Mouse (Mus musculus): ENCODE results near the gene Gm17655.
A peak's percentile ranks its signal among the peaks of the same experiment; 100 is the strongest.
"Not testable (repeated sequence)": the region's sequence is repeated elsewhere in the genome, so short reads cannot be mapped to it uniquely, and the experiment has no call there.

The Gm17655 gene

DNA sequence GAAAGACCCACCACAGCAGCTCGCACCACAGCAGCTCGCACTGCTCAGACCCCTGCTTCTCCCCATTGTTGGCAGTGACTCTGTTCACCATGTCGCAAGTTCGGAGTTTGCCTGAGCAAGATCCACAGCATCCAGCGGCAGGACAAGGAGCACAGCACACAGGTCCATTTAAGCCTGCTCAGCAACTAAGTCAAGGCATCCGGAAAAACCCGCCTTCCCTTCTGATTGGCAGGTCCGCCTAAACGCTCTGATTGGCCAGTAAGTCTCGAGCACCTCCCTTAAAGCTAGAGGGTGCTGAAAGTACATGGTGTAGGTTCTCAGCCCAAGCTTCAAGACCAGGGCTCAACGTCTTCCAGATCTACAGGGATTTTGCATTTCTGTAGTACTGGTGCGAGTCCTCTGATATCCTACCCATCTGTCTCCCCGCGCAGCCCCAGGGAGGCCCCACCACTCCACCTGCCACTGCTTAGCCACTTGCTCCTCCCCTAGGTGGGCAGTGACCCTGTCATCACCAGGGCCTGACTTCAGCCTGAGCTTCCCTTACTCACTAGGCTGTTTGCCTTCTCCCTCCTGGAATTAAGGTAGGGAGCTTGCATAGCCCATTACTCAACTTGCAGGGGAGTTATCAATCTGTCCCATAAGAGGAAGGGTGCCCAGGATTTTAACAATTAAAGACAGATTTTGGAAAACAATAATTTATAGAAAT is 14.0 kb upstream of the Gm17655 start:
- no peak for DNase-seq (ENCODE audit: low spot score in 2 of 2)

DNA sequence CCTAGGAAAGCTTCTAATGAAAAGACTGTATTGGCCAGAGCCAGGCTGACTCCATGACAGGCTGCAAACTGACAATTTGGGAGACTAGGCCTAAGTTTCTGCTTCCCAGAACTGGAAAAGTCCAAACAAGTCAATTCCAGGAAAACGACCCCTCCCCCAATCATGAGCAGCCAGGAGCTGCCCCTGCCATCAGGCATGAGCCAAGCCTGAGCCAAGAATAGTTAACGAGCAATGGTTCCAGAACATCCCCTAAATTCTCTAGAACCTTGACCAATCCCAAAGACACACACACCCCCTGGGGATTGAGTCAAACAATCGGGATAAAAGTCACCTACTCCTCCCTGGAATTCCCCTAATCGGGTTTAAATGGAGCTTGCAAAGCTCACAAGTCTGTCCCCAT is 10.6 kb upstream of the Gm17655 start:
- no peak for DNase-seq (ENCODE audit: low spot score in 2 of 2)

DNA sequence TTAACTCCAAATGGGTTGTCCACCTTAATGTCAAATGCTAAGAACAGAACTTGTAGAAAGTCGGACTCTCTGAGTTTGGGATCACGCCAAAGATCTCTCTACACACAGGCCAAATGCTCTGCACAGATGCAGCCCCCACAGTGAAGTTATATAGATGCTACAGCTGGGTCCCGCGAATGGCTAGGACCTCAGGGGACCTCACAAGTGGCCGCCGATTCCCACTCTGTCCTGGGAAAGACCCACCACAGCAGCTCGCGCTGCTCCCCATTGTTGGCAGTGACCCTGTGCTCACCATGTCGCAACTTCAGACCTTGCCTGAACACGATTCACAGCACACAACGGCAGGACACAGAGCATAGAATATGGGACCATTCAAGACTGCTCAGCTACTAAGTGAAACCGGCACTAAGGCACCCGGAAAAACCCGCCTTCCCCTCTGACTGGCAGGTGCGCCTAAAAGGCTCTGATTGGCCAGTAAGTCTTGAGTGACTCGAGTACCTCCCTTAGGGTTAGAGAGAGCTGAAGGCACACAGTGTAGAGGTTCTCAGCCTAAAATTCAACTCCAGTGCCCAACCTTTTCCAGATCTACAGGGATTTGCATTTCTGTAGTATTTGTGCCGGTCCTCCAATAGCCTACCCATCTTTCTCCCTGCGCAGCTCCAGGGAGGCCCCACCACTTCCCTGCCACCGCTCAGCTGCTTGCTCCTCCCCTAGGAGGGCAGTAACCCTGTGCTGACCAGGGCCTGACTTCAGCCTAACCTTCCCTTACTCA is 14.5 kb downstream of the Gm17655 start:
- peak; percentile 79 to 88 for DNase-seq (ENCODE audit: low spot score in 2 of 2)

DNA sequence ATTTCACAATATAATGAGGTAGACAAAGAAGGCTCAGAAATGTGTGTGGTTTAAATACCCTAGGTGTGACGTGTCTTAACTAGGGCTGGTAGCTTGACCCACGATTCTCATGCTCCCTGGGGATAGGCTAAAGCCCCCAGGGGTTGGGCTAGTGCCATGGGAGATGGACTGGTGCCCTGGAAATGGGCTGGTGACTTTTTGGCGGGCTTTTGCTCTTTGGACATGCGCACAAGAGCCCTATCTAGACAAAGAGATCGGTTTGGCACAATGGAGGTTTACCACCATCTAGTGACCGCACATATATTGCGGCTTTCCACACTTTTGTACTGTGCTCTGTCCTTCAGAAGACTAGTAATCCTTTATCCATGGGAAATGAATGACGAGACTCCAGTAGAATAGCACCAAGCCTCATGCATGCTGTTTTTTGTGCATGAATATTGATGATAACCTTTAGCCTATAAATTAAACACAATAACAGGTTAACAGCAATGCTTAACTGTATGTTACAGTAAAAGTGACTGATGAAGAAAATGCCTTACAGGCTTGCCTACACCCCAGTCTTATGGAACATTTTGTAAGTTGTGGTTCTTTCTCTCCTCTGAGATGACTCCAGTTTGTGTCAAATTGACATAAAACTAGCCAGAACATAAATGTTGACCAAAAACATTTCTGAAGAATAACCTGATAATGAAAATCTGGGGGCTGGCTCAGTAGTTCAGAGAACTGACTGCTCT is 48.5 kb downstream of the Gm17655 start:
- DNase-seq (ENCODE audit: low spot score in 2 of 2) = peak; percentile 39 to 45

DNA sequence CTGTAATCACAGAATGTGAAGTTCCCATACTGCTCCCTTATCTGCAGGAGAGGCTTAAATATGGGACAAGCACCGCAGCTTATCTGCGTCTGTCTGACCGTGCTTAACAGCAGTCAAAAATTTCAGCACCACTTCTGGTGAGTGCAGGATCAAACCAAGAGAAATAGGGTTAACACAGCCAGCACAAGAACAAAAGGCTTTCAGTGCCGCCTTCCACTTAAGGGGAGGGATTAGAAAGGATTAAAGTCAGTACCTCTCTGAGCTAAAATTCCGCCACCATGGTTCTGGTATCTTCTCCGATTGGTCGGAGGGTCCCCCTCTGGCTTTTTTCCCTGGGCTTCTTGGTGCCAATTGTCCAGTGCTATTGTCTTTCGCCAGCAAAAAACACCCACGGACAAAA is 49.0 kb downstream of the Gm17655 start:
- DNase-seq (ENCODE audit: low spot score in 2 of 2) = no peak

DNA sequence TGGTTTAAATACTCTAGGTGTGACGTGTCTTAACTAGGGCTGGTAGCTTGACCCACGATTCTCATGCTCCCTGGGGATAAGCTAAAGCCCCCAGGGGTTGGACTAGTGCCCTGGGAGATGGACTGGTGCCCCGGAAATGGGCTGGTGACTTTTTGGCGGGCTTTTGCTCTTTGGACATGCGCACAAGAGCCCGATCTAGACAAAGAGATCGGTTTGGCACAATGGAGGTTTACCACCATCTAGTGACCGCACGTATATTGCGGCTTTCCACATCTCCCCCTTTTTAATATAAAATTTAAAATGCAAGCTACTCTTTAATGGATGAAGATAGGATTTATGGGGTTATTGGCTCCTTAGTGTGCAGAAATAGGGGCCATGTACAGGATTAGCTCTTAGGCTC is 56.5 kb downstream of the Gm17655 start:
- DNase-seq (ENCODE audit: low spot score in 2 of 2) = not testable (repeated sequence)
